Mouse (Mus musculus) MEL (cell line): ENCODE results near the gene Plin4.

Source experiments
- CHD2 ChIP-seq: IDR thresholded peaks from 2 replicates; pipeline ENCODE4 v1.6.1; 2011; ENCODE audit warnings: low read length, improper control_type of control experiment
- CTCF ChIP-seq, 3 experiments: IDR thresholded peaks in 2 of 3; conservative IDR thresholded peaks in 1 of 3; 2 replicates each; pipeline ENCODE4 v1.5.1; 2011 to 2012; ENCODE audit warnings: low read length in 3 of 3, low read depth in 2 of 3, mild to moderate bottlenecking in 2 of 3, improper control_type of control experiment in 1 of 3, inconsistent platforms in 1 of 3, mixed read lengths in 1 of 3, moderate library complexity in 1 of 3; ENCODE audit not compliant: control insufficient read depth in 1 of 3, insufficient read depth in 1 of 3, poor library complexity in 1 of 3, severe bottlenecking in 1 of 3
- EP300 ChIP-seq, 2 experiments: IDR thresholded peaks; 2 replicates each; pipeline ENCODE4 v1.6.1; 2011; ENCODE audit warnings: improper control_type of control experiment in 2 of 2, low read length in 2 of 2, low read depth in 1 of 2, mild to moderate bottlenecking in 1 of 2
- GABPA ChIP-seq: IDR thresholded peaks from 2 replicates; pipeline ENCODE4 v1.6.1; 2012; ENCODE audit warnings: low read depth, mild to moderate bottlenecking, inconsistent platforms, low read length, improper control_type of control experiment, moderate library complexity
- GATA1 ChIP-seq: IDR thresholded peaks from 2 replicates; pipeline ENCODE4 v1.6.1; 2011; ENCODE audit warnings: low read depth, low read length, improper control_type of control experiment
- JUND ChIP-seq: IDR thresholded peaks from 2 replicates; pipeline ENCODE4 v1.6.1; 2011; ENCODE audit warnings: low read depth, mild to moderate bottlenecking, improper control_type of control experiment, low read length
- MEF2A ChIP-seq: IDR thresholded peaks from 2 replicates; pipeline ENCODE4 v1.6.1; 2014; ENCODE audit warnings: low read depth, mild to moderate bottlenecking, inconsistent platforms, low read length, improper control_type of control experiment; ENCODE audit not compliant: poor library complexity, insufficient replicate concordance, severe bottlenecking; ENCODE audit errors: extremely low read depth
- NELFE ChIP-seq: IDR thresholded peaks from 2 replicates; pipeline ENCODE4 v1.6.1; 2011; ENCODE audit warnings: low read depth, low read length, improper control_type of control experiment
- NRF1 ChIP-seq: IDR thresholded peaks from 2 replicates; pipeline ENCODE4 v1.6.1; 2014; ENCODE audit warnings: low read depth, mild to moderate bottlenecking, inconsistent platforms, low read length, improper control_type of control experiment, moderate library complexity; ENCODE audit not compliant: poor library complexity, insufficient read depth, severe bottlenecking
- POLR2A ChIP-seq, 2 experiments: IDR thresholded peaks; 2 replicates each; pipeline ENCODE4 v1.6.1; 2011 to 2012; ENCODE audit warnings: low read length in 2 of 2, mild to moderate bottlenecking in 2 of 2, control low read depth in 1 of 2, improper control_type of control experiment in 1 of 2, low read depth in 1 of 2, moderate library complexity in 1 of 2; ENCODE audit not compliant: control insufficient read depth in 1 of 2, insufficient read depth in 1 of 2, poor library complexity in 1 of 2
- RAD21 ChIP-seq: IDR thresholded peaks from 2 replicates; pipeline ENCODE4 v1.6.1; 2011; ENCODE audit warnings: mild to moderate bottlenecking, low read depth, low read length, improper control_type of control experiment
- TBP ChIP-seq: IDR thresholded peaks from 2 replicates; pipeline ENCODE4 v1.8.0; 2011; ENCODE audit warnings: low read depth, low read length, improper control_type of control experiment
- USF2 ChIP-seq, 2 experiments: IDR thresholded peaks; 2 replicates each; pipeline ENCODE4 v1.6.1; 2011 to 2012; ENCODE audit warnings: improper control_type of control experiment in 2 of 2, low read length in 2 of 2, borderline replicate concordance in 1 of 2, inconsistent platforms in 1 of 2, low read depth in 1 of 2, mild to moderate bottlenecking in 1 of 2; ENCODE audit not compliant: insufficient read depth in 1 of 2

DNA sequence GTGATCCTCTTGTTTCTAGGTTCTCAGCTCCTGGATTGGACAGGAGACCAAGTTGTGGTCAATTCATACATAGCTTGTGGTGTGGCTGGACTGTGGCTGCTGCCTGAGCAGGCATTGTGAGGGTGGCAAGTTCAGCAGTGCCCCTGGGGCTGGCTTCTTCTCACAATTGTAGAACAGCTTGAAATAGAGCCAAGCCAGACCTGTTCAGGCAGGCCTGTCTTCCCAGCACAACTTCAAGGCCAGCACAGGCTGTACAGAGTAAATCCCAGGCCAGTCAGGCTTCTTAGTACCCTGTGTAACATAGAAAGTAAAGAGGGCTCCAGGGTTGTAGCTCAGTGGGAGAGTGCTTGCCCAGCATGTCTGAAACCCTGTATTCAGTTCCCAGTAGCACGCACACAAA is 16.8 kb downstream of the Plin4 start:
- TF ChIP-seq JUND = no peak
- TF ChIP-seq RAD21 = no peak
- no peak for TF ChIP-seq EP300 (IDR thresholded peaks at IDR 0.05; ENCODE audit: low read depth in 1 of 2, low read length in 2 of 2)
- TF ChIP-seq NRF1 = no peak
- TF ChIP-seq POLR2A (IDR thresholded peaks at IDR 0.05; ENCODE audit: control insufficient read depth in 1 of 2, insufficient read depth in 1 of 2, low read depth in 1 of 2, low read length in 2 of 2, poor library complexity in 1 of 2) = no peak
- TF ChIP-seq GABPA = no peak
- no peak for TF ChIP-seq CTCF (IDR thresholded peaks at IDR 0.05 in 2 of 3, conservative IDR thresholded peaks at IDR 0.05 in 1 of 3; ENCODE audit: control insufficient read depth in 1 of 3, insufficient read depth in 1 of 3, low read depth in 2 of 3, low read length in 3 of 3, poor library complexity in 1 of 3, severe bottlenecking in 1 of 3)
- TF ChIP-seq USF2 (IDR thresholded peaks at IDR 0.05; ENCODE audit: borderline replicate concordance in 1 of 2, insufficient read depth in 1 of 2, low read depth in 1 of 2, low read length in 2 of 2) = no peak
- TF ChIP-seq MEF2A = no peak
- TF ChIP-seq TBP = no peak
- TF ChIP-seq CHD2 = no peak
- no peak for TF ChIP-seq NELFE
- no peak for TF ChIP-seq GATA1
